Mouse (Mus musculus) layer of hippocampus, adult 8-10 months (tissue): ENCODE data around the gene Rnf26. TPM values are rescaled to one million over a fixed set of nuclear protein-coding genes. Genes with fewer than 3 reads are reported as not detected.

Experiments used
- DNase-seq, 2 experiments: peaks; one replicate each; pipeline ENCODE4 v3.0.0; 2022; ENCODE audit warnings: low spot score in 2 of 2
- total RNA-seq, 4 experiments: library from RNA; stranded (reverse); gene quantifications; 2 replicates each; pipeline ENCODE4 v1.2.4; 2022

Rnf26 gene
- total RNA-seq, 4 experiments from 2014 or later, result 27.2 to 31.7 (median 28.4) TPM

DNA sequence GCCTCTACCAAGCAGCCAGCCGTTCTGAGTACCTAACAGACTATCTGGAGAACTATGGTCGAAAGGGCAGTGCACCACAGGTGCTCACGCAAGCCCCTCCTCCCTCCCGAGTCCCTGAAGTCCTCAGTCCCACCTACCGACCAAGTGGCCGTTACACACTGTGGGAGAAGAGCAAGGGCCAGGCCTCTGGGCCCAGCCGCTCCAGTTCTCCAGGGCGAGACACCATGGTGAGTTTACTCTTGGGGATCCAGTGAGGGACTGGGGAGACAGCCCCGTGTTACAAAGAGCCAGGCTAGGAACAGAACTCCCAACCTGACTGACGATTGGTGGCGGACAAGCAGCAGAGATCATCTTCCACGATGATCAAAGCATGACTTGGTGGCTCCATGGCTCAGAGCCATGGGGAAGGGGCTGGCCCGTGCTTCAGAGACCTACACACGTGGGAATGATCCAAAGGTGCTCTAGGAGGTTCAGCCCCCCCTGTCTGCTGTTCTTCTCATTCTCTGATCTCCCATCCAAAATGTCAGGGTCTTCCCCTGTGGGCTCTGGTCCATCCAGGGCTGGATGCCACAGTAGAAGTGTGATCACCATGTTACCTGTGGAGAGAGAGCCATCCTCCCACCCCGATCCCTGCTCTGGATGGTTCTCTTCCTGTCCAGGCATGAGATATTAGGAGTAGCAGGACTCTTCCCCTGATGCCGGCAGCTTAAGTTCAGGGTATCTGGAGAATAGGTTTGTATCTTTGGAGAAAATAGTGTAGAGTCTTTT is 37.1 kb downstream of the Rnf26 start:
- no peak for DNase-seq

DNA sequence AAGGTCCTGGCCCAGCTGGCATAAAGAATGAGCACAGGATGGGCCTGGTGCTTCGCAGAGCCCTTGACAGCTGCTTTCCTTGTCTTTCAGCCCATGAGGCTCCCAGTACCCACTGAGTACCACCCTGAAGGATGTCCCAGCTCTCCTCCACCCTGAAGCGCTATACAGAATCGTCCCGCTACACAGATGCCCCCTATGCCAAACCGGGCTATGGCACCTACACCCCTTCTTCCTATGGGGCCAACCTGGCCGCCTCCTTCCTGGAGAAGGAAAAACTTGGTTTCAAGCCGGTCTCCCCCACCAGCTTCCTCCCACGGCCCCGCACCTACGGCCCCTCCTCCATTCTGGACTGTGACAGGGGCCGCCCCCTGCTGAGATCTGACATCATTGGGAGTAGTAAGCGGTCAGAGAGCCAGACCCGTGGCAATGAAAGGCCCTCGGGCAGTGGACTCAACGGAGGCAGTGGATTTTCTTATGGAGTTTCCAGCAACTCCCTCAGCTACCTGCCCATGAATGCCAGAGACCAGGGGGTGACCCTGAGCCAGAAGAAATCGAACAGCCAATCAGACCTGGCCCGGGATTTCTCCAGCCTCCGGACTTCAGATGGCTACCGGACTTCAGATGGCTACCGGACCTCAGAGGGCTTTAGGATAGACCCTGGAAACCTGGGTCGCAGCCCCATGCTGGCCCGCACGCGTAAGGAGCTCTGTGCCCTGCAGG is 37.9 kb downstream of the Rnf26 start:
- no peak for DNase-seq

- DNase-seq, result no peak
Measured at GRCm38 (mm10) chr9:44074395-44075275, 38.7 kb downstream of the Rnf26 start.

GRCm38 (mm10) chr9:44073115-44073514 is 40.2 kb downstream of the Rnf26 start:
- no peak for DNase-seq

DNA sequence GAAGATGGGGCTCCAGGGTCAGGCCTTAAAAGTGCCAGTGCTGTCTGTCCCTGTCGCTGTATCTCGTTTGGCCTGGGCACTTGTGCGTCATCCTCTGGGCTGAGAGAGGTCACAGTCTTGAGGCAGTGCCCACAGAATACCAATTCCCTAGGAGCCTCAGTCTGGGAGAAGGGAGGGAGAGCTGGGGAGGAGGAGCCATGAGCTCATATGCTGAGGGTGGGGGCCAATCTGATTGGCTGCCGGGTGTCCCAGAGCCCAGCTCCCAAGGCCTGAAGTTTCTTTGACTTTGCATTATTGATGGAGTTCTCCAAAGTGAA is 40.8 kb downstream of the Rnf26 start:
- peak in 1 of 2 experiments; percentile 48 for DNase-seq

GRCm38 (mm10) chr9:44071914-44072598 is 41.3 kb downstream of the Rnf26 start:
- DNase-seq, result peak; percentile 68 to 82

- DNase-seq, result peak in 1 of 2 experiments; percentile 6
Measured at GRCm38 (mm10) chr9:44070844-44071231, 42.5 kb downstream of the Rnf26 start.

DNA sequence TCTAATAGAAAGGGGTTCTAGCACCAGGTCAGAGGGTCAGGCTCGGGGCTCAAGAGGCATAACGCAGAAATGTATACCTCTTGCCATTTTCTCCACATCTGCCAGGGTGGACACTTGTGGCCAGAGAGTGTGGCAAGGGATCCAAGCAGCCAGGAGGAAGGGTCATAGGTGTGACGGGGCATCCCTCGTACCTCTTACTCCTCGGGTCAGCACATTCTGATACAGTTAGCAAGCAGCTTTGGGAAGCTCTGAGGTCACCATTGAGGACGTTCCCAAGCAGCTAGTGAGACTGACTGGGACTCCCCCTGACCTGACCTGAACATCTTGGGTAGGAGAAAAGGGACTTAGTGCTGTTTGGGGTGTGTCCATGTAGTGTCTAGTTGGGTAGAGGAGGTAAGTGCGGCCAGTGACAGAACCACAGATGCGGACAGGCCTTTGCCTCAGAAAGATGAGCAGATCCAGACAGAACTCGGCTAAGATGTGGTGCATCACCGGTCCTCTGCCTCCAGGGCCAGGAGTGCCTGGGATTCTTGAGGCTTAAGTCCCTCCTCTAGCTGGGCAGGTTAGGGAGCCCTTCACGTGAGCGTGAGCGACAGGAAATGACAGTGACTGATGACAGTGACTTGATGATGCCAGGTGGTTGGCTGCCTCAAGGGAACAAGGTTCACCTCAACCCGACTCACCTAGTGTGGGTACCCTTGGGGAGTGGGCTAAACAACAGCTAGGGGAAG is 43.0 kb downstream of the Rnf26 start:
- peak in 1 of 2 experiments; percentile 23 for DNase-seq

GRCm38 (mm10) chr9:44069252-44069651 is 44.1 kb downstream of the Rnf26 start:
- DNase-seq, result no peak

GRCm38 (mm10) chr9:44067960-44068330 is 45.4 kb downstream of the Rnf26 start:
- no peak for DNase-seq

GRCm38 (mm10) chr9:44067241-44067959 is 45.9 kb downstream of the Rnf26 start:
- DNase-seq, result no peak

DNA sequence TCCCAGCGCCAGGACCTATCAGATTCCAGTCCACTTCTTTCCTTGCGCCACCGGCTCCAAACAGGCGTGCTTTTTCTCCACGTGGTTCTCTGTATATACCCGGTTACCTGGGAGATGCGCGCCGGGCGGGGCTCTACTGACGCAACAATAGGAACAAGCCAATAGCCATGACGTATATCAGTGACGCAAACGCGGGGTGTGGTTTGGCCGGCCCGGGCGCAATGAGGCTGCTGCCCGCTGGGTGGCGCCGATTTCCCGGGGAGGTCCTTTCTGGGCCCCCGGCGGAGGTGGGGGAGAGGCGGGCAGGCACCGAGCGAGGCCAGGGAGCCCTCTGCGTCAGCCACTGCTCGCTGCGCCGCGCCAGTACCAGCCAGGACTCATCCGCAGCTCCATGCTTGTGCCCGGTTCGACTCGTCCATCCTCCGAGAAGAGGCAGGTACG is 46.5 kb downstream of the Rnf26 start, which contains the start of gene Usp2:
Gene Usp2, plus strand, starts transcription at position 237 of the 441 bp plus-strand sequence.
- DNase-seq, result peak; percentile 99 to 100

- DNase-seq, result no peak
Measured at GRCm38 (mm10) chr9:44065177-44065576, 48.1 kb downstream of the Rnf26 start.

- no peak for DNase-seq
Measured at GRCm38 (mm10) chr9:44058606-44059005, 54.7 kb downstream of the Rnf26 start.

- DNase-seq, result no peak
Measured at GRCm38 (mm10) chr9:44053936-44054335, 59.4 kb downstream of the Rnf26 start.

DNA sequence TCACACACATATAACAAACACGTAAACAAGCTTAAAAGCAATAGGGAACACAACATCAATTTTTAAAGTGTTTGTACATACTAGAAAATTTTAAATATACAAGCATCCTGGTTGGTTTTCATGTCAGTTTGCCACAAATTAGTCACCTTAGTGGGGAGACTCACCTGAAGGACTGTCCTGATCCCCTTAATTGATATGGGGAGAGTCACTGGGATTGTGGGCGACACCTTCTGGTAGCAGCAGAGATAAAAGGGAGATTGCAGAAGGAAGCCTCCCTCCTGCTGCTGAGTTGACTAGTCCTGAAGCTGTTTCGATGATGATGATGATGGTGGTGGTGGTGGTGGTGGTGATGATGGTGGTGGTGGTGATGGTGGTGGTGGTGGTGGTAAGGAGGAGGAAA is 60.5 kb downstream of the Rnf26 start:
- no peak for DNase-seq

DNA sequence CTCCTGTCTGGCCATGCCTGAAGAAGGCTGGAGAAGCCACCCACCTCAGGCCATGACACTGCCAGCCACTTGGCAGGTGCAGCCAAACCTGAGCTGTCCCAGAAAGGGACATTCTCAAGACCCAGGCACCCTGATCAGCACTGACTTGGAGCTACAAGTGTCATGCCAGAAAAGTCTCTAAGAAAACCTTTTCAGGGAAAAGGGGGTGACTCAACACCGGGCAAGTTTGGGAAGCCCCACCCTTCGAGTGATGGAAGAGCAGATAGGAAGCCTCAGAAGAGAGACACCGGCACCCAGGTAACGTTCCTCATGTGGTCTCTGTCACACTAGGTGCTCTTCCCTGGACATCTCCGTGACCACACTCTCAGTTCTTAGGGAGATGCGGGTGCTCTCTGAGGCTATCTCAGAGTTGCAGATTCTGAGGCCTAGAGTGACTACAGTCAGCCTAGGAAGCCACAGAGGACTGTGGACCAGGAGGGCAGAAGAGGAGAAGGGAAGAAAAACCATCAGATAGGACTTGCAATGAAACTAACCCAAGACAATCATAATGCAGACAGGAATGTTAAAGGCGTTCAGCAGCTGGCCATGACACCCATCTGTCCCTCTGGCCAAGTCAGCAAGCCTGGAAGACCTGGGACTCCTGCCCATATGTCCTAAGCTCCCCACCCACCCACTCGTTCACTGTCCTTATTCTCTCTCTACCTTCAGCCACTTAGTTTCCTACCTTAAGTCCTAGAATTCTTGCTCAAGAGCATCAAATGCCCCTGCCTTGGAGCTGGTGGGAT is 63.7 kb downstream of the Rnf26 start:
- no peak for DNase-seq

GRCm38 (mm10) chr9:44048541-44049380 is 64.6 kb downstream of the Rnf26 start:
- DNase-seq, result peak in 1 of 2 experiments; percentile 72
